Mouse (Mus musculus): ENCODE measurements around the gene Alkbh2. TPM values are rescaled to one million over a fixed set of nuclear protein-coding genes. Genes with fewer than 3 reads are reported as not detected.

Gene Alkbh2
- total and polyA plus RNA-seq, 2 experiments from 2014 or later, result 0.27 to 4.0 TPM

DNA sequence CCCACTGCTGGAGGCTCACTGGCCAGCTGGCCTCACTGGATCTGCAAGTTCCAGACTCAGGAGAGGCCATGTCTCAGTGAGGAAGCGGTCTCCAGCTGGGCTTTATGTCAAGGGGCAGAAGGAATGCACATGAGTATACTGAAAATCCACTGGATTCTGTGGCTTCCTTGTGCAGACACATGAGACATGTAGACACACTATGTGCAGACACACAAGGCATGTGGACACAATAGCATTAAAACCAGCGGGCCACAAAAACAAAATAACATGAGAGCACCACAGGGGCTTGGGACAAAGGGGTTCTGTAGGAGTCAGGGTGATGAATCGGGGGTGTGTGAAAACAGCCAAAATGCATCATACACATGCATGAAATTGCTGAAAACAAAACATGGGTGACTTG lies 2.0 kb downstream of the Alkbh2 start:
- ATAC-seq (ENCODE audit: insufficient read depth, low read depth) (no peak), DNase-seq (ENCODE audit: low spot score) (no peak)
- H3K4me2 ChIP-seq (ENCODE audit: low read depth, low read length), result no peak overlapping the region
- no peaks in the 10 kb centered on the region for H3K9me3 ChIP-seq (replicated peaks; ENCODE audit: control insufficient read depth, low read length)
- no peak for TF ChIP-seq EP300 (IDR thresholded peaks at IDR 0.05; ENCODE audit: low read depth)
- no peak for TF ChIP-seq CTCF (IDR thresholded peaks at IDR 0.05; ENCODE audit: low read depth)
- no peak overlapping the region for H3K9ac ChIP-seq (replicated peaks; ENCODE audit: low read depth, low read length)
- no peak overlapping the region for H3K4me3 ChIP-seq (ENCODE audit: low read depth, low read length)
- no peaks in the 10 kb centered on the region for H3K4me1 ChIP-seq (ENCODE audit: control insufficient read depth, insufficient read depth)
- H3K27ac ChIP-seq (ENCODE audit: low read depth), result no peak overlapping the region
- 90% methylated on average over 3 of the region's 3 CpGs for WGBS
- H3K36me3 ChIP-seq (replicated peaks; ENCODE audit: control insufficient read depth, insufficient read depth, low read length), result peaks cover 33% of the 10 kb centered on the region
- H3K27me3 ChIP-seq (ENCODE audit: control insufficient read depth, insufficient read depth, low read length), result no peaks in the 10 kb centered on the region

DNA sequence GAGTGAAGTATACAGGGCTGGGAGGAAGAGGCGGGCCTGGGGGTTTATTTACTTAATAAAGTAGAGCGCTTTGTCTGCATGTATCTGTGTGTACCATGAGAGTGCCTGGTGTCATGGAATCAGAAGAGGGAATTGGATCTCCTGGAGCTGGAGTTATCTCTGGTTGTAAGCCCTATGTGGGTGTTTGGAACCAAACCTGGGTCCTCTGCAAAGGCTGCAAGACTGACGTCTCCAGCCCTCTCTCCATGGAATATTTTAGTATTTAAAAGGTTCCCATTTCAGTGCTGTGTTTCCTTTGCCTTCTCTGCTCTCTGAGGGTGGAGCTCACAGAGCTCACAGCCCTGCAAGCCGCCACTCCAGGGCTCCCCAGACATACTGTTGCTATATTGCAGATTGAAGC lies 8.2 kb downstream of the Alkbh2 start:
- WGBS, result 84% methylated on average over 4 of the region's 4 CpGs
- H3K9ac ChIP-seq (replicated peaks; ENCODE audit: low read depth, low read length), result no peak overlapping the region
- no peak overlapping the region for H3K27ac ChIP-seq (ENCODE audit: low read depth)
- H3K27me3 ChIP-seq (ENCODE audit: control insufficient read depth, insufficient read depth, low read length), result no peaks in the 10 kb centered on the region
- TF ChIP-seq CTCF (IDR thresholded peaks at IDR 0.05; ENCODE audit: low read depth) (no peak), EP300 (IDR thresholded peaks at IDR 0.05; ENCODE audit: low read depth) (no peak)
- H3K4me1 ChIP-seq (ENCODE audit: control insufficient read depth, insufficient read depth), result no peaks in the 10 kb centered on the region
- no peak overlapping the region for H3K4me3 ChIP-seq (ENCODE audit: low read depth, low read length)
- no peaks in the 10 kb centered on the region for H3K9me3 ChIP-seq (replicated peaks; ENCODE audit: control insufficient read depth, low read length)
- H3K4me2 ChIP-seq (ENCODE audit: low read depth, low read length), result no peak overlapping the region
- H3K36me3 ChIP-seq (replicated peaks; ENCODE audit: control insufficient read depth, insufficient read depth, low read length), result peaks cover 75% of the 10 kb centered on the region
- DNase-seq (ENCODE audit: low spot score), result no peak
- no peak for ATAC-seq (ENCODE audit: insufficient read depth, low read depth)

DNA sequence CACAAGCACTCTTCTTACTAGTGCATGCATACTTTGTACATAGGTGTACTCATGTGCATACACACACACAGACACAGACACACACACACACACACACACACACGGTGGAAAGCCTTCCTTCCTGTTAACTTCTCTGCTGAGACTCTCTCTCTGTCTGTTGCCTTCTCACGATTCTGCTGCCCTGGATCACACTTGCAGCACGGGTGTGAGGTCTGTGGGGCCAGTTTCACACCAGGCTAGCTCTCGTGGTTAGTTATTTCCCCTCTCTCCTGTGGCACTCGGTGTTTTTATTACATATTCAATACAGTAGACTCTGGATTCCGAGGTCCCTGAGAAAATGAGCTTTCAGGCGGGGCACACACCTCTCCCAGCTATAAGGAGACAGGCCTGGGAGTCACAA lies 11.4 kb downstream of the Alkbh2 start:
- ATAC-seq (ENCODE audit: insufficient read depth, low read depth) (no peak), DNase-seq (ENCODE audit: low spot score) (no peak)
- H3K27ac ChIP-seq (ENCODE audit: low read depth), result no peak overlapping the region
- H3K36me3 ChIP-seq (replicated peaks; ENCODE audit: control insufficient read depth, insufficient read depth, low read length), result peaks cover 71% of the 10 kb centered on the region
- no peak overlapping the region for H3K4me2 ChIP-seq (ENCODE audit: low read depth, low read length)
- no peak overlapping the region for H3K9ac ChIP-seq (replicated peaks; ENCODE audit: low read depth, low read length)
- H3K4me1 ChIP-seq (ENCODE audit: control insufficient read depth, insufficient read depth), result no peaks in the 10 kb centered on the region
- no peak for TF ChIP-seq EP300 (IDR thresholded peaks at IDR 0.05; ENCODE audit: low read depth)
- TF ChIP-seq CTCF (IDR thresholded peaks at IDR 0.05; ENCODE audit: low read depth), result no peak
- whole genome bisulfite sequencing, result 81% methylated on average over 7 of the region's 7 CpGs
- H3K27me3 ChIP-seq (ENCODE audit: control insufficient read depth, insufficient read depth, low read length), result no peaks in the 10 kb centered on the region
- H3K4me3 ChIP-seq (ENCODE audit: low read depth, low read length), result no peak overlapping the region
- no peaks in the 10 kb centered on the region for H3K9me3 ChIP-seq (replicated peaks; ENCODE audit: control insufficient read depth, low read length)

DNA sequence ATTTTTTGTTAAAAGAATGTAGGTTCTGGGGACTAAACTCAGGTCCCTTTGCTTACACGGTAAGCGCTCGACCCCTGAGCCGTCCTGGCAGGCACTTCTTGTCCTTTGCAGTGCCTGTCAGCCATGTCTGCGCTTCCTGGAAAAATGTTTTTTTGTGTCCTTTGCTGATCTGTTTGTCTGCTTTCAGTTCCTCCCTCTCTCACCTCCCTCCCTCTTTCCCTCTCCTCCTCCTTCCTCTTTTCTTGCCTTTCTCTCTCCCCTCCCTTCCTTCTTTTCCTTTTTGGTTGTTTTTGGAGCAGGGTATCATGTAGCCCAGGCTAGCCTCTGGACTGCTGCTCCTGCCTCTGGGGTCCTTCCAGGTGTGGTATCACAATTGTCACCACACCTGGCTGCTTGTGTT lies 13.0 kb downstream of the Alkbh2 start:
- no peaks in the 10 kb centered on the region for H3K27me3 ChIP-seq (ENCODE audit: control insufficient read depth, insufficient read depth, low read length)
- H3K9me3 ChIP-seq (replicated peaks; ENCODE audit: control insufficient read depth, low read length), result no peaks in the 10 kb centered on the region
- peaks cover 70% of the 10 kb centered on the region for H3K36me3 ChIP-seq (replicated peaks; ENCODE audit: control insufficient read depth, insufficient read depth, low read length)
- H3K4me1 ChIP-seq (ENCODE audit: control insufficient read depth, insufficient read depth), result no peaks in the 10 kb centered on the region
- DNase-seq (ENCODE audit: low spot score) (no peak), ATAC-seq (ENCODE audit: insufficient read depth, low read depth) (no peak)
- H3K4me2 ChIP-seq (ENCODE audit: low read depth, low read length), result no peak overlapping the region
- H3K9ac ChIP-seq (replicated peaks; ENCODE audit: low read depth, low read length), result no peak overlapping the region
- no peak overlapping the region for H3K4me3 ChIP-seq (ENCODE audit: low read depth, low read length)
- no peak overlapping the region for H3K27ac ChIP-seq (ENCODE audit: low read depth)
- WGBS, result 80% methylated on average over 5 of the region's 5 CpGs
- TF ChIP-seq EP300 (IDR thresholded peaks at IDR 0.05; ENCODE audit: low read depth), result no peak
- TF ChIP-seq CTCF (IDR thresholded peaks at IDR 0.05; ENCODE audit: low read depth), result no peak

DNA sequence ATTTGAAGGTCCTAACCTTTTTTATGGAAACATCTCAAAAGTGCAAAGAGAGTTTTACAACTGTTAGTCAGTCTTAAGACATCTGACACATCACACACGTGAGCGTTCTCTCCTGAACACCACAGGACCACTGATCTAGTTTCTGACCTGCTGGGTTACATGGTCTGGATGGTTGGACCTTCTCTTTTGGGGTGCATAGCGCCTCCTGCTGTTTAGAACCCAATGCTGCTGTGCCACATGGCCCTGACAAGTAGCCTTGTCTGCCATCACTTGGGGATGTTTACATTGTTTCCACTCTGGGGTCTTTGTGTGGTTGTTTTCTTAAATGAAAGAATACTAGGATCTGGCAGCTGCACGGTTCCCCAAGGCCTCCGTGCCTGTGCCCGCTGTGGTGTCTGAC lies 14.7 kb downstream of the Alkbh2 start:
- Histone ChIP-seq H3K9ac (replicated peaks; ENCODE audit: low read depth, low read length) (no peak overlapping the region), H3K36me3 (replicated peaks; ENCODE audit: control insufficient read depth, insufficient read depth, low read length) (peaks cover 71% of the 10 kb centered on the region), H3K27me3 (ENCODE audit: control insufficient read depth, insufficient read depth, low read length) (no peaks in the 10 kb centered on the region), H3K9me3 (replicated peaks; ENCODE audit: control insufficient read depth, low read length) (peaks cover 6% of the 10 kb centered on the region; the same call in 1 of the 2 replicates), H3K4me1 (ENCODE audit: control insufficient read depth, insufficient read depth) (no peaks in the 10 kb centered on the region), H3K27ac (ENCODE audit: low read depth) (no peak overlapping the region), H3K4me2 (ENCODE audit: low read depth, low read length) (no peak overlapping the region), H3K4me3 (ENCODE audit: low read depth, low read length) (no peak overlapping the region)
- ATAC-seq (ENCODE audit: insufficient read depth, low read depth) (no peak), DNase-seq (ENCODE audit: low spot score) (no peak)
- WGBS, result 78% methylated on average over 6 of the region's 6 CpGs
- TF ChIP-seq EP300 (IDR thresholded peaks at IDR 0.05; ENCODE audit: low read depth) (no peak), CTCF (IDR thresholded peaks at IDR 0.05; ENCODE audit: low read depth) (0 out of 2 replicates have a peak, but pooled peaks have one; percentile 8)

DNA sequence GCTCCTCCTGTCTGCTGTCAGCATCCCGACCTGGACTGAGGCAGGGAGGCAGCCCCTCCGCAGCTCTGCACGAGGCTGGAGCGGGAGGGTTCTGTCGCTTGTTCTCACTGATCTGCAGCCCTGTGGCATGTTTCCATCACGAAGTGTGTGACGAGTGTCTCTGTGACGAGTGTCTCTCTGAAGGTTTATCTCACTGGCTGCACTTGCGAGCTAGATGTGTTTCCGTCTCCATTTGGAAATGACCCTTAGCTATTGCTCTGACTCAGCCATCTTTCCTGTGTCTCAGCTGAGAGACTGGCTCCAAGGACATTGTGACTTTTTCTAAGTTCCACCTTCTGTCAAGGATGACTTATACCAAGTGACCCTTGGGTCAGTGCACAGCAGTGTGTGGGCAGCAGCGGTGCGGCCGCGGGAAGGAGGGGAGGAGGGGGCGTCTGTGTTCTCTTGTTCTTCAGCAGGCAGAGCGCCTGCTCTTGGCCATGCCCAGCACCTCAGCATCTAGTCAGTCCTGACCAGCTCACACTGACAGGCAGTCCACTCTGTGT lies 21.6 kb downstream of the Alkbh2 start:
- Histone ChIP-seq H3K9ac (replicated peaks; ENCODE audit: low read depth, low read length) (no peak overlapping the region), H3K9me3 (replicated peaks; ENCODE audit: control insufficient read depth, low read length) (peaks cover 6% of the 10 kb centered on the region; the same call in 1 of the 2 replicates), H3K36me3 (replicated peaks; ENCODE audit: control insufficient read depth, insufficient read depth, low read length) (peaks cover 62% of the 10 kb centered on the region), H3K4me1 (ENCODE audit: control insufficient read depth, insufficient read depth) (no peaks in the 10 kb centered on the region), H3K4me3 (ENCODE audit: low read depth, low read length) (no peak overlapping the region), H3K27me3 (ENCODE audit: control insufficient read depth, insufficient read depth, low read length) (no peaks in the 10 kb centered on the region), H3K4me2 (ENCODE audit: low read depth, low read length) (no peak overlapping the region), H3K27ac (ENCODE audit: low read depth) (no peak overlapping the region)
- TF ChIP-seq CTCF (IDR thresholded peaks at IDR 0.05; ENCODE audit: low read depth) (no peak), EP300 (IDR thresholded peaks at IDR 0.05; ENCODE audit: low read depth) (no peak)
- WGBS, result 65% methylated on average over 16 of the region's 16 CpGs
- ATAC-seq (ENCODE audit: insufficient read depth, low read depth) (no peak), DNase-seq (ENCODE audit: low spot score) (no peak)
